Mouse (Mus musculus): ENCODE results near the gene Sys1.

- TF ChIP-seq POLR2A (IDR thresholded peaks at IDR 0.05; ENCODE audit: borderline replicate concordance, insufficient read depth, low read length): no peak; the same call in 1 of the 2 replicates
- no peak for TF ChIP-seq CTCF (IDR thresholded peaks at IDR 0.05; ENCODE audit: borderline replicate concordance, insufficient read depth, low read depth, low read length)
These were observed 29.0 kb downstream of the Sys1 start, which contains the start of gene Dbndd2 for GRCm38 (mm10) chr2:164485681-164486257.

Data from cerebellum, adult 2 months (tissue).